Mouse (Mus musculus) left cerebral cortex, adult 18-20 months (tissue): Measurements from ENCODE around the gene Cst7. TPM values are rescaled to one million over a fixed set of nuclear protein-coding genes. Genes with fewer than 3 reads are reported as not detected.

ENCODE experiments used
- DNase-seq, 2 experiments: peaks; one replicate each; pipeline ENCODE4 v3.0.0; 2021 to 2022; ENCODE audit warnings: low spot score in 2 of 2, mixed read lengths in 1 of 2
- total RNA-seq, 2 experiments: library from RNA; stranded (reverse); gene quantifications; 2 replicates each; pipeline ENCODE4 v1.2.3; 2021

Gene Cst7
- total RNA-seq, 2 experiments from 2014 or later = not detected

DNA sequence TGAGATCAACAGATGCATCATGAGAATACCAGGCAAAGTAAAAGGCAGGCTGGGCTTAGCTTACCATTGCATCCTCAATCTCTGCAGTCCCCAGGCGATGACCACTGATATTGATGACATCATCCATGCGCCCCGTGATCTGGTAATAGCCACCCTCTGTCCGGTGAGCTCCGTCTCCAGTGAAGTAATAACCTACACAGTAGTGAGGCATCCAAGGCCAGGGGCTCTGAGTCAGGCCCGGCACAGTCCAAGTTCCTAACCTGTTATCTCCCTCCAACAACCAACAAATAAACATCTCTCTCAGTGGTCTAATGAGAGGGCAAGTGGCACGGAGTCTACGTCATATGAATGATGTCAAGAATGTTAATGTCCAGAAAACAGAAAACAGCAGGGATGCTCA lies 54.7 kb downstream of the Cst7 start:
- DNase-seq = no peak

DNA sequence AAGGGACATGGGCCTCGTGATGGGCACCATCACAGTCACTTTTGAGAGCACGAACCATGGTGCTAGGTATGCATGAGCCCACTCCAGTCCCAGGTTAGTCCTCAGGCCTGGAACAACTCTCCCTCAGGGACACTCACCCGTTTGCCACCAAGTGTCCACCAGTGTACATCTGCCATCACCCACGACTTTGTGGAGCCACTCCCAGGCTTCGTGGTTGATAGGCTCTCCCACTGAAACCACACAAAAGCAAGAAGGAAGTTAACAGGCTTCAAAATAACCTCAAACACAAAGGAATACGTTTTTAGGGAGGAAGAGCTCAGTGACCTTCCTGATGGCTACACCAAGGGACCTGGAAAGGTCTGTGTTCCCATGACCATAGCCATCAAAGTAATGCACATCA lies 56.9 kb downstream of the Cst7 start:
- no peak for DNase-seq

Other genes with a start within 250 kb of the Cst7 start
- gene Gm10130, start 246.7 kb upstream of the Cst7 start, total RNA-seq = 1 to 10 TPM; 2.0 to 2.2 TPM
- 1 to 10 TPM; 8.1 to 9.0 TPM for gene 3300002I08Rik, start 207.7 kb upstream of the Cst7 start, total RNA-seq
- 1 to 10 TPM; 7.7 to 8.0 TPM for gene Zfp442, start 118.9 kb upstream of the Cst7 start, total RNA-seq
- under 1 TPM in 1 of 2 experiments, not detected in 1; 0.23 TPM for gene Zfp345, start 85.3 kb upstream of the Cst7 start, total RNA-seq
- 10 to 100 TPM; 53.5 to 59.9 TPM for gene Apmap, start 38.2 kb downstream of the Cst7 start, total RNA-seq
- gene Acss1, start 98.1 kb downstream of the Cst7 start, total RNA-seq = 10 to 100 TPM; 17.7 to 18.3 TPM
- gene Vsx1, start 118.9 kb downstream of the Cst7 start, total RNA-seq = not detected
- gene Entpd6, start 178.6 kb downstream of the Cst7 start, total RNA-seq = 10 to 100 TPM; 50.3 to 51.1 TPM
- 100 to 1,000 TPM; 129 to 146 TPM for gene Pygb, start 216.3 kb downstream of the Cst7 start, total RNA-seq